Mouse (Mus musculus) hindlimb bud, embryonic 11.5 days (tissue): ENCODE measurements around the gene Lhpp.

Experiments used
- DNase-seq: peaks from one replicate; pipeline ENCODE4 v3.0.0-alpha.2; 2012; ENCODE audit warnings: low read depth, low spot score; ENCODE audit errors: extremely low spot score

The Lhpp gene

DNA sequence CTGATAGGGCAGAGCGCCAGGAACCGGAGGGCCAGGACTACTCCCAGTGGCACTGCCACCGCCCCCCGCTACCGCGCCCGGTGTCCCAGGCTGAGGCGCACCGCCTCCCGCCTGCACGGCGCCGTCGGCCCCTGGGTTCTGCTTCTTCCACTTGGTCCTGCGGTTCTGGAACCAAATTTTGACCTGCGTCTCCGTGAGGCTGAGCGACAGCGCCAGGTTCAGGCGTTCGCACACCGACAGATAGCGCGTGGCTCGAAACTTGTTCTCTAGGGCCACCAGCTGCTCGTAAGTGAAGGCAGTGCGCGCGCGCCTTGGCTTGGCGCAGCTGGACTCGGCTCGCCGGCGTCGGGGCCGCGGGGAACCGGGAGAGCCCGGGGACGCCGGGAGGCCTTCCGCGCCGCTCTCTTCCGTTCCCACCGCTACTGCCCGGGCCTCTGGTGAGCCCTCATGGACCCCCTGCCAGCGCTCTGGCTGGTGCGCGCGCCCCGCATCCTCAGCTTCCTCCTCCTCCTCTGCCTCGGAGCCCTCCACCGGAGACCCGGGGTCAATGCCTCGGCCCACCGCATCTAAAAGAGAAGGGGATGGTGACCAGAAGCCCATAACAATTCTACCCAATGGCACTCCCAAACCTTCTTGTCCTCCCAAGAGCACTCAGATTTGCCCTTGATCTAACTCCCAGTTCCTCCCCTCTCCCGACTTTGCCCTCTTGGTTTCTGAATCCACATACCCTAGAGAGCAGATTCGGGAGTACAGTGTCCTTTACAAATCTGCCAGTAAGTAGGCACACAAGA lies 13.0 kb upstream of the Lhpp start:
- DNase-seq = no peak

DNA sequence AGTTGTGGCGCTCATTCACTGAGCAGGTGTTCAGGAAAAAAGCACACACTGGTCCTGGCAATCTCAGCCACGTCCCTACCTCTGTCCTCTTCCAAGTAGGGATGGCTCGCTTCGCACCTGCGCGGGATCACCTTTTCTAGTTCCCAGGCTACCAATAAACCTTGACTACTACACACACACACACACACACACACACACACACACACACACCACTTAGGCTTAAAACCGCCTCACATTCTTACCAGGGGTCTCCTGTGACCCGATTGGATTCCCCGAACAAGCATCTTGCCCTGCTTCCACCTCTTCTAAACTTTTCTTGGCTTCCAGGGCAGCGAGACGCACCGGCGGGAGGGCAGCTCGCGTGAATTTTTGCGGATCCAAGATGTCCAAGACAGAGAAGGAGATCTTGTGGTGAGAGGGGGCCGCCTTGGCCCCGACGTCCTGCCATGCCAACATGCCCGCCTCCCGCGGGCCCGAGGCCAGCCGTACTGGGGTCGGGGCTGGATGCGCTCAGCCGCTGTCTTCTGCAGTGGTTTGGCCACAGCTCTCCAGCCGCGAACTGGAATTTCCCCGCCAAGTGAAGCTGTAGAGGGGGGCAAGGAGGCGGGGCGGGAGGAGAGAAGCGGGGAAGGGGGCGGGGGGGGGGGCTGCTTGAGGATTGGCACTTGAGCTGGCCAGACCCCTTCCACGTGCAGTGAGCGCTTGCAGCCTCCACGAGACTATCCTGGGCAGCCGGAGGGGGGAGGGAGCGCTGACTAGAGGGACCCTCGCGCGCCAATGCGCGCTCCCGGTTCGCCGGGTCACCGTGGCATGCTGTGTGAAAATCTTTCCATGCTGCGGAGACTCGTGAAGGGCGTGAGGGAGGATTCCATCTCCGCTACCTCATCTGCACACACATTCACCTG lies 11.1 kb upstream of the Lhpp start, which contains the start of gene Nkx1-2:
Gene Nkx1-2, minus strand, starts transcription at position 567 of the 905 bp plus-strand sequence.
- no peak for DNase-seq

DNA sequence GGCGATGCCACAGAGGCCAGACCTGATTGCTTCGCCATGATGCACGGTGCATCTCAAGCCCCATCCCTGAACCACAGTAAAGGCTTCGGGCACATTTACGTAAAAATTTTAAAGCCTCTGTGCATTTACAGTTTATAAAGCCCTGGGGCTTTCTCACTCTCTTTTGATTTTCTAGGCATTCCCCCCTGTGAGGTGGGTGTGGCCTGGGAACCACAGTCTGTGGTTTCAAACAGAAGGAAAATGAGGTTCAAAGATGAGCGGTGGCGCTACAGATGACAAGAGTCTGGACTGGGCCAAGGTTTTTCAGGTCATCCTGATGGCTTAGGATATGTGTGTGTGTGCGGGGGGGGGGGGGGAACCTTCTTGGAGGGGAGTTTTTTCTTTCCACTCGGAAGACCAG lies 10.4 kb upstream of the Lhpp start:
- DNase-seq = no peak

DNA sequence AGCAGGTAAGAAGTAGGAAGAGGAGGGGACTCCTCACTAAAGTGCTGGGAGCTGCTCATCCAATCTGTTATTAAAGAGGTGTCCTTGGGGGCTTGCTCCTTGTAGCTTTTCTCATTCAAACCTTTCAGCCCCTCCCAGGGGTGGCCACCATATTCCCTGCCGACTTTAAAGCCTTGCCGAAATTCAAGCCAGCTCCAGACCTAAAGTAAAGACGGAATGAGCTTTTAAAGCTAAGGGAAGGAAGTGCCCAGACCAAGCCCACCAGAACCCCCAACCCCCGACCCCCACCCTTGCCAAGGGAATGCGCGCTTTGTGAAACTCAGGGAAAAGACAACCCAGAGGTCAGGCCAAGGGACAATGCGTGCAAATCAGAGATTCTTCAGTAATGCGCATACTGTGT lies 9.5 kb upstream of the Lhpp start:
- DNase-seq = no peak

DNA sequence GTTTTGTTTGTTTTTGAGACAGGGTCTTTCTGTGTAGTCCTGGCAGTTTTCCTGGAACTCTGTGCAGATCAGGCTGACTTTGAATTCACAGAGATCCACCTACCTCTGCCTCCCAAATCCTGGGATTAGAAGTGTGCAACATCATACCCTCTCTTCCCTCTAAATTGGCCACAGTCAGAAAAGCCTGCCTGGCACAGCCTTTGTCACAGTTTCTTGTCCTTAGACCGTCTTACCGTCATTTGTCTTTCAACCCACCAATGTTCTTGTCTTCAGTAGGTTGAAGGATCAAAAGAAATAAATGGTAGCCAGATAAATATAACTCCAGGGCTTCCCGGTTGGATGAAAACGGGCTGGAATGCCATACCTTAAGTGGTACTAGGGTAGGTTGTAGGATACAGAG lies 5.7 kb upstream of the Lhpp start:
- no peak for DNase-seq

DNA sequence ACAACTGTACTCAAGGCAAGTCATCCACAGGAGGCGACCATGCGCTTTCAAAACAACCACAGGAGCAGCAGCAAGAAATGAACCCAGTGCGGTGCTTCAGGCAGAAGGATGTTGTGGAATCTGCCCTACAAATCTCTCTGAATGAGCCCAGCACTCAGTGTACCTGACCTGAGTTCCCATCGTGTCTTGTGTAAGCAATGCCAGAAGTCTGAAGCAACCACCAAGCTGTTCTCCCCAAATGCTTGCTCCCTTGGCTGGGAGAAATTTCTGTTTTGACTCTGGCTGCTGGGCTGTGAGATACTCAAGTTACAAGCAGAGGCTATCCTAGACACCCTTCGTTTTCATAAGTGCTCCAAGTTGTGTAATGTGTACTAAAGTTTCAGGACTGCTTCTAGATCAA lies 4.7 kb upstream of the Lhpp start:
- no peak for DNase-seq

DNA sequence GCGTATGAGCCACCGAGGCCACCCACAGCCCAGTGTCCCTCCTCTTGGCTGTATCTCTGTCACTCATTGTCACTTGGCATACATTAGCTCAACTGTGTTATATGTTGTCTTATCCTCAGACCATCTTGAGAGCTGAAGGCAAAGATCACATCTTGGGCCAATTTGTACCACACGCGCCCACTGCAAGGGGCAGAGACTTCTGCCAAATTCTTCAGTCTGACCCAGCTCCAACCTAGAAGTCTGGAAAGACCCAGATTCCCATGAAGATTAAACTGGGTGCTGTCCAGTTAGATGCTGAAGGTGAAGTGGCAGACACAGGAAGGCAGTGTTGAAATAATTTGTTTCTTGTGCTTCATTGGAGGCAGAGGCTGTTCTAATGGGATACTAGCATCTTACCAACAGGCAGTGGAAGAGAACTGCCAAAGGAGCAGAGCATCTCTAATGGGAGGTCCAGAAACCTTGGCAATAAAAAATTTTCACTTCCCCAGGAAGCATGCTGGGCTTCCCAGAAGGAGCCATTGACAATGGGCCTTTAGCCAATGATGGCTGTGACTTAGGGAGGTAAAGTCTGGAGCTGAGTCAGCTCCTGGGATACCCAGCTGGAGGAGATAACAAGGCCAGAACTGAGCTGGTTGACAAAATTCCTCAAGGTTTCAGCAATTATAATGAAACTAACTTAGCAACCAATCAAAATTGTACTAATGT lies 2.0 kb upstream of the Lhpp start:
- no peak for DNase-seq

DNA sequence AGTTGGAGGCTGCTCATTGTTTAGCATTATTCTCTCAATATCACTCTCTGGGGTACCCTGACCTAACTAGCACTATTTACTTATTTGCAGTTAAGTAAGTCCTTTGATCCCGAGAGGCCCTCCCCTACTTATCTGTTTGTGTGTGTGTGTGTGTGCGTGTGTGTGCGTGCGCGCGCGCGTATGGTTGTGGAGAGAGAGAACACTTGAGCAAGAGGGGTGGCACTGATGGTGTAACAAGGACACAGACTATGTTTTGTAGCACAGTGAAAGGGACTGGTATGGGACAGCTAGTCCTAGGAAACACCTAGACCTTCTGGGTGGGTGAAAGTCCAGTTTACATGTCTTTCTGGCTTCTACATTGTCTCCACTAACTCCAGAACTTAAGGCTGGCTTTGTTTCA lies 1.1 kb downstream of the Lhpp start:
- no peak for DNase-seq

DNA sequence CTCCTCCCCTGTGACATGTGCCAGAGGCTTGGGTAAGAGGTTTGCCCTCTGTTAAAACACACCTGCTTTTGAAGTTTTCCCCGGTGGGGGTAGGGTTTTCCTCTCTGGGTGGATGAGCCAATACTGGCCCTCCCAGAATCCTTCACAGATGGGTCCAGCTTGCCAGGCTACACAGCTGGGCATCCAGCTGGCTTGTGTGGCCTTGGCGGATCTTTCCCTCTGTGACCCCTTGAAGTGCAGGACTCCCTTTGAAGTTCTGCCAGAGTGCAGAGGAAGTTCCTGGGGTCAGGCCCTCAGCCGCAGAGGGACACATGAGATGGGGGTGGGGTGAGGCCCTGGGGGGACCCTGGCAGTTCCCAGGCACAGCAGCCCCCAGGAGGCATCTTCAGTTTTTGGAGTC lies 4.9 kb downstream of the Lhpp start:
- DNase-seq = no peak

DNA sequence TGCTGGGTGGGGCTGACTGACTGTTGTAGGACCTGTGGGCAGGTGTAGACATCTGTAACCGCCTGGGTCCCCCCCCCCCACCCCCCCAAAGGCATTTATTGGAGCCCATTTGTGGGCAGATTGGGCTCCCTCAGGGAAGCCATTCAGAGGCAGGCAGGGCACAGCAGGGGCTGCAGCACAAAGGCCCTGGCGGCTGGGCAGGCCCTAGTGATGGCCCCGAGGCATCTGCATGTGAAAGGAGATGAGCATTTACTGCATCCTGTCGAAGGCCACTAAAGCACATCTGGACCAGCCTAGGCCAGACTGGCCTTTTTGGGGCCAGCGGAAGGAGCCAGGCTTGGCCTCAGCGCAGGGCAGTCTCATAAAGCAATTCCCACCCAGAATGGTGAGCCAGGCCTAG lies 6.0 kb downstream of the Lhpp start:
- no peak for DNase-seq

DNA sequence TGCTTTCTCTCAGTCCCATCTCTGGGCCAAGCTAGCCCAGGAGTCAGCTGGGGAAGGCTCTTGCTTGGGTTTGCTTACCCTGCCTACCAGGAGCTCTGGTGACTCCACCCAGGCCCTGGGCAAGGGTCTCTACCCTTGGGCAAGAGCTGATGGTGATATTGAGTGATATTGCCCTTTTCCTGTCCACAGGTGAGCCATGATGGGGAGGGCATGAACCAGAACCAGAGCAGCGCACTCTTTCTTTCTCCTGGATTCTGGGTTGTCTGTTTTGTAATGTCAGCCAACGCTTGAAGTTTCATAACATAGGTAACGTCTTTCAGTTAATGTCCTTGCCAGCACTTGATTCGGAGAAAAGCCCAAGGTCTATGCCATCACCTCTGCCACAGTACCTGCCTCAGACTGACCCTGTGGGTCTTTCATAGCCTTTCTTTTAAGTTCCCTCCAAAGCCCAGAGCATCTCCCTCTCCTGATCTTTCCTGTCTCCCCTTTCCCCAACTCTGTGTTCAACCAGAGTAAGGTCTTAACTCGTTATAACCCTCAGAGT lies 6.7 kb downstream of the Lhpp start:
- no peak for DNase-seq

DNA sequence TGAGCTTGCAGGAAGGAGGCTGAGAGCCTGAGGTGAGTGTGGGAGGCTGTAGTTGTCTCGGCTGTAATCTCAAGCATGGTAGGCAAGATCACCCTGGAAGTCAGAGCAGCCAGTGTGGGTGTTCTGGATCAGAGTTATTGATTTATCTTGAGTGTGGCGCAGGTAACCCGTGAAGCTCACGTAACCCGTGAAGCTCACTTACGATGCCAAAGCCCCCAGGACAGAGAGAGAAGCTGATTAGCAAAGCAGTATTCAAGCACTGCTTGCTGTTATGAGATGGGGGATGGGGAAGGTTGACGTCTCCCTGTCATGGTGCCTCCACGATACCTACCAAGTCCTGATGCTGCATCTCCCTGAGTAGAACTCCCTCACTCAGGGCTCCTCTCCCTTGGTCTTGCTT lies 9.1 kb downstream of the Lhpp start:
- DNase-seq = no peak

DNA sequence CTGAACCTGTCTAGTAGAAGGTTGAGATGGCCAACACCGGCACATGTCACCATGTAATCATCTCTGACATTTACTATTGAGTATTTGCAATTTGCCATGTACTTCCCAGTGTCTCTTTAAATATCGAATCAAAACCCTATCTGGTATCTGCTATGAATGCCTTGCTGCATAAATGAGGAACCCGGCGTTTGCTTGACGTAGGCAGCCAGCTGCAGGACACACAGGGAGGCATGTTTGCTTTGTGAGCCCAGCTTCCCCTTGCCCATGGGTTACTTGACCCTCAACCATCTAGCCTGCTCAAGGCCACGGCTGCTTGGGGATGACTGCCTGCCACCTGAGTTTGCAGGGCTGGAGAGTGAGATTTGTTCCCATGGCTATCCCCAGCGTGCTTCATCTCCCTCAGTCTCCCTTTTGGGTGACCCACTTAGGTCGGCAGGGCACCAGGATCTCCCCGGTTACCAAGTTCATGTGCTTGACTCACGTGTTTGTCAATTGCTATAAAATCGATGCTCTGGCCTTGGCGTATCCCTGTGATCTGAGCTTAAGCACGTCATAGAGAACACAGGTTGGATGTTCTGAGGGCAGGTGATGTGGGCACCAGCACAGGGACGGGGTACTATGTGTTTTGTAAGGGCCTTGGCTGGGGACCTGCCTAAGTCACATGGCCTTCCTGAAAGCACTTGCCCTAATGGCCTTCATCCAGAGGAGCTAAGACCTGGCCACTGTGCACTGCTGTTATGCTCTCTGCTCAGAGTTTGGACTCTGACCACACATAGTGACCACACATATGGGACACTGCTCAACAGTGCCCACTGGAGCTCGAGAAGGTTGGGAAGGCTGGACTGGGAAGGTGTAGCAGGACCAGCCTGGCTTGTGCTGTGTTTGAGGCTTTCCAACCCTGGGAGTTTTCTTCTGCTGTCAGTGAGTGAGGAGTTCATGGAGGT lies 9.8 kb downstream of the Lhpp start:
- no peak for DNase-seq

DNA sequence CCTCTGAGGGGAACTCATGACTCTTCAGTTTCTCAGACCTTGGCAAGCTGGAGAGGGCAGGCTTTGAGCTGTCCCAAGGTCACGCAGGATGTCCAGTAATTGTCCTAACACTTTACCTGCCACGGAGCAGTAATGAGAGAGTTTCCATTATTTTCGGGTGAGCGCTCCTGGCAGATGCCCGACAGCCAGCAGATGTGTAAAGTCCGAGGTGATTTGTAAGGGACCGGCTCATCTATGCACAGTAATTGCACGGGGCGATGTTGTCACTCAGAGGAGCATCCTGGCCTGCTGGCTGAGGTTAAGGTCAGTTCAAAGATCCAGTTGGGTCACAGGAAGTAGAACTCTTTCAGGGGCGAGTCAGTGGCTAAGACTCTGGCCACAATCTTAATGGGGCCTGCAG lies 13.7 kb downstream of the Lhpp start:
- DNase-seq = no peak

DNA sequence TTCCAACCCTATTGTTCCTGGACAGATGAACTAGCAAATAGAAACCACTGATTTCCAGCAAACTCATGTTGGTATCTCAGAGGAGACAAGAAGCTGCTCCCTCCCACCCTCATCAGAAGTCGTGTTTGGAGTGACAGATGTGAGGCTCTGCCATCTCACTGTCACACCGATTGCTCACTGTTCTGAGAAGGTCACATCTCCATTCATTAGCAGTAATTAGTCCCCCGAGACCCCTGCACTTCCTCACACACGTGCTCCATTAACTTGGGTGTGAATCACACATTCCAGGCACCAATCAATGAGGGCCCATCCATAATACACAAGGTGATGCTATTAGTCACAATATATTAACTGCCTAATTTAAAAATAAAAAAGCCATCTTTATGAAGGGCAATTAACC lies 15.7 kb downstream of the Lhpp start:
- DNase-seq = no peak

DNA sequence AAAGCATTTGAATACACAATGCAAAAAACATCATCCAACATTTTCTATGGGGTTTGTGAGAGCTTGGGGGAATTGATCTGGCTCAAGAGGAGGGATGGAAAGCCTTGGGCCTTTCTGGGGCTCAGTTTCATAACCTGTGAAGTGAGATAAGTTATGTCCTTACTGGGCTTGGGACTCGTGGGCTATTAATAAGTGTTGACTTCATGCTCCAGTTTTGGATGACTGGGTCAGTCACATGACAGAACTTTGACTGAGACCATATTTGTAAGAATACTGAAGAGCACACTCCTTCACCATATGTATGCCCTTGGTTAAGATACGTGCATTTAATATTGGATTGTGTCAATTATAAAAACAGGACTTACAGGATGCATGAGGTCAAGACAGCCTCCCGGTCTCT lies 17.0 kb downstream of the Lhpp start:
- no peak for DNase-seq

DNA sequence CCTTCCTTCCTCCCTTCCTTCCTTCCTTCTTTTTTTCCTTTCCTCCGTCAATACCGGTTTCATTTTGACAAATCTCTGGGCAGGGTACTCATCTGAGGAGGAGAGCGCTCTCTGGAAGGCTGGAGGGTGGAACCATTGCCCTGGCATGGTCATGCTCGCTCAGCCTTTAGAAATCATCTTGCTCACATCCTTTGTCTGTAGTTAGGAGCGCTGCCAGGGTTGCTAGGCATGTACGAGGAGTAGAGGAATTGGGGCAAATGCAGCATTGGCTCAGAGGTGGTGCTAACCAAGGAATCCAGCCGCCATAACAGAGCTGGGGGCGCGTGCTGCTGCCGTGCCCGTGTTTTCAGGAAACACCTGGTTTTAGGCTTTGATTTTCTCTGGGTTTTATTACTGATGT lies 20.9 kb downstream of the Lhpp start:
- DNase-seq = no peak

DNA sequence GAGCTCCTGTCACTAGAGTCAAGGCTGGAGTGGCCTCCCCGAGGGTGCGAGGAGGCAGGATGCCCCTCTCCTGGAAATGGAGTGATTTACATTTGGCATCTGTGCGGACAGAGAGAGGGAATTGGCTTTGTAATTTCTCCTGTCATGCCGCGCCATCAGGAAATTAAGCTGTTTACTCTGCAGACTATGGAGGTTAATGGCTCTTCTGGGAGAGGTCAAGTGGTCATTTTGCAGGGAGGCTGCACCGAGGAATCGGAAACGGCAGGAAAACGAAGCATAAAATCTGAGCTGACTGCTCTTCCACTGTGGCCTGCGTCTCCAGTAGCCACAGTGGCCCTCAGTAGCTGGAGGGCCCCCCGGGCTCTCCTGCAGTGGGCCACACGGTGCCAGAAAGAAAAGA lies 26.9 kb downstream of the Lhpp start:
- DNase-seq = no peak

DNA sequence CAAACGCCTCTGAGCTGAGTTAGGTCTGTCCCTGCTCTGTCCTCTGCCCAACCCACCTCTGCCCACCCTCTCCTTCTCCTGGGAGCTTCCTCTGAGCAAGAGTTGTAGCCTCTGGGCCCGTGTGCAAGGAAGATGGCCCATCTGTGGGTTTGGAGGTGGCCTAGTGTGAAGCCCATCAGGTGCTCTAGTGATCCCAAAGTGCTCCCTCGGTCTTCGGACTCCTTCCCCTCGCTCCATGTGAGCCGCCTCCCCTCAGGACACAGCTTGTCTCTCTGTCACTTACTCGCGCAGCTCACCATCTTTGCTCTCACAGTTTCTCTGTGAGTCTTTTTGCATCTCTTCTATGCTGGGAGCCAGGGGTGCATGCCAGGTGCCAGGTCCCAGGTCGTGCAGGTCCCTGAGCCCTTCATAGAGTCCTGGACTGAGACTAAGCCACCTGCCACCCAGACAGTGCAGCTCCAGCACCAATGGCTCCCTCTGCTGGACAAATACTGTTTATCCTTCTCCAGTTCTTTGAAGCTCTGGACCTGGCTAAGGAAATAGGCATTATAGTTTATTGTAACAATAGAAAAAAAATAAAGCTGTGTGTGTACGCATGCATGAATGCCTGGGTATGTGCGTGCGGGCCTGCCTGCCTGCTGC lies 28.1 kb downstream of the Lhpp start:
- DNase-seq = no peak

DNA sequence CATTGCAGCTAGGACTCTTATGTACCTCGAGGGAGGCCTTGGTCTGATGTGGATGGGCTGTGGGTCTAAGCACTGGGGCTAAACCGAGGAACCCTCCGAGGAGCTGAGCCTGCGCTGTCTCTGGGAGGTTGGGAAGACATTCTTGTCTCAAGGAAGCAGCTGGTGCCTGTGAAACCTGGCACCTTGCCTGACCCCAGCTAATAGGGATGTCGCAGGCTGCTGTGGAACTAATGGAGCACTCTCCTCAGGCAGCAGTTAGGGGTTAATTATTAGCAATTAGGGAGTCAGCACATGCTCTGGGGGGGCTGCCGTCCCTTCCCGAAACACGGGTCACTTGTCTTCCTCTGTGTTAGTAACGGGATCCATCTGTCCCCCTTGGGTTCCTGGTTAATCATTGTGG lies 30.5 kb downstream of the Lhpp start:
- DNase-seq = no peak
